Mouse (Mus musculus): ENCODE measurements at regions not wholly inside any gene's neighbourhood (a gene's known extent, or its start where the extent isn't known, plus 50 kb on each side); places are given as distances from the start of the nearest gene placed in this dataset.

- DNase-seq (ENCODE audit: low read depth, low spot score) = no peak
These were observed 1053.6 kb upstream of the Celf2 start for GRCm38 (mm10) chr2:8562948-8563347.

GRCm38 (mm10) chr2:8546116-8546515 lies 1036.8 kb upstream of the Celf2 start:
- no peak for DNase-seq (ENCODE audit: low read depth, low spot score)

- no peak for DNase-seq (ENCODE audit: low read depth, low spot score)
These were observed 1027.5 kb upstream of the Celf2 start for GRCm38 (mm10) chr2:8536842-8537241.

- peak; percentile 73 for DNase-seq (ENCODE audit: low read depth, low spot score)
These were observed 989.1 kb upstream of the Celf2 start for GRCm38 (mm10) chr2:8498466-8498865.

- DNase-seq (ENCODE audit: low read depth, low spot score) = no peak
These were observed 968.6 kb upstream of the Celf2 start for GRCm38 (mm10) chr2:8477827-8478528.

- DNase-seq (ENCODE audit: low read depth, low spot score) = no peak
These were observed 961.2 kb upstream of the Celf2 start for GRCm38 (mm10) chr2:8470546-8470945.

GRCm38 (mm10) chr2:8468989-8469388 lies 959.6 kb upstream of the Celf2 start:
- no peak for DNase-seq (ENCODE audit: low read depth, low spot score)

GRCm38 (mm10) chr2:8468351-8468750 lies 959.0 kb upstream of the Celf2 start:
- no peak for DNase-seq (ENCODE audit: low read depth, low spot score)

- DNase-seq (ENCODE audit: low read depth, low spot score) = no peak
These were observed 958.3 kb upstream of the Celf2 start for GRCm38 (mm10) chr2:8467531-8468203.

- DNase-seq (ENCODE audit: low read depth, low spot score) = no peak
These were observed 943.3 kb upstream of the Celf2 start for GRCm38 (mm10) chr2:8452566-8453243.

GRCm38 (mm10) chr2:8441230-8441629 lies 931.9 kb upstream of the Celf2 start:
- no peak for DNase-seq (ENCODE audit: low read depth, low spot score)

GRCm38 (mm10) chr2:8429652-8430343 lies 920.4 kb upstream of the Celf2 start:
- DNase-seq (ENCODE audit: low read depth, low spot score) = no peak

GRCm38 (mm10) chr2:8428145-8428544 lies 918.8 kb upstream of the Celf2 start:
- DNase-seq (ENCODE audit: low read depth, low spot score) = no peak

- no peak for DNase-seq (ENCODE audit: low read depth, low spot score)
These were observed 918.4 kb upstream of the Celf2 start for GRCm38 (mm10) chr2:8427720-8428119.

GRCm38 (mm10) chr2:8415917-8416316 lies 906.6 kb upstream of the Celf2 start:
- DNase-seq (ENCODE audit: low read depth, low spot score) = no peak

- no peak for DNase-seq (ENCODE audit: low read depth, low spot score)
These were observed 884.8 kb upstream of the Celf2 start for GRCm38 (mm10) chr2:8394128-8394527.

- no peak for DNase-seq (ENCODE audit: low read depth, low spot score)
These were observed 880.2 kb upstream of the Celf2 start for GRCm38 (mm10) chr2:8389530-8389929.

GRCm38 (mm10) chr2:8380246-8380645 lies 870.9 kb upstream of the Celf2 start:
- DNase-seq (ENCODE audit: low read depth, low spot score) = peak; percentile 4

GRCm38 (mm10) chr2:8379590-8379989 lies 870.2 kb upstream of the Celf2 start:
- no peak for DNase-seq (ENCODE audit: low read depth, low spot score)

- no peak for DNase-seq (ENCODE audit: low read depth, low spot score)
These were observed 838.5 kb upstream of the Celf2 start for GRCm38 (mm10) chr2:8347867-8348266.

GRCm38 (mm10) chr2:8344748-8345147 lies 835.4 kb upstream of the Celf2 start:
- DNase-seq (ENCODE audit: low read depth, low spot score) = no peak

- DNase-seq (ENCODE audit: low read depth, low spot score) = no peak
These were observed 828.9 kb upstream of the Celf2 start for GRCm38 (mm10) chr2:8338271-8338670.
